Mouse (Mus musculus) heart, embryonic 12.5 days (tissue): Measurements from ENCODE around the gene Uri1. TPM values are rescaled to one million over a fixed set of nuclear protein-coding genes. Genes with fewer than 3 reads are reported as not detected.

Experiments
- ATAC-seq: fragments of 200-750 bp; cut with Nextera tagmentation; 2 replicates; pipeline ENCODE4 v1.8.0; 2017; ENCODE audit warnings: moderate TSS enrichment, moderate library complexity; ENCODE audit not compliant: insufficient number of reproducible peaks, low FRiP score
- H3K27ac ChIP-seq: fragments of 300-500 bp; sonication (generic); 2 replicates; pipeline ENCODE4 v1.5.1; 2016; ENCODE audit warnings: mild to moderate bottlenecking, moderate library complexity; ENCODE audit not compliant: poor library complexity, severe bottlenecking
- H3K27me3 ChIP-seq: fragments of 300-500 bp; sonication (generic); replicated peaks from 2 replicates; pipeline ENCODE4 v1.6.1; 2016; ENCODE audit warnings: mild to moderate bottlenecking, moderate library complexity
- H3K36me3 ChIP-seq: fragments of 300-500 bp; sonication (generic); 2 replicates; pipeline ENCODE4 v1.6.1; 2016; ENCODE audit warnings: mild to moderate bottlenecking, moderate library complexity
- H3K4me1 ChIP-seq: fragments of 300-500 bp; sonication (generic); replicated peaks from 2 replicates; pipeline ENCODE4 v1.6.1; 2016; ENCODE audit warnings: mild to moderate bottlenecking
- H3K4me2 ChIP-seq: fragments of 300-500 bp; sonication (generic); 2 replicates; pipeline ENCODE4 v1.6.1; 2016; ENCODE audit warnings: mild to moderate bottlenecking, moderate library complexity
- H3K4me3 ChIP-seq: fragments of 300-500 bp; sonication (generic); 2 replicates; pipeline ENCODE4 v1.5.1; 2016; ENCODE audit warnings: mild to moderate bottlenecking
- H3K9ac ChIP-seq: fragments of 300-500 bp; sonication (generic); 2 replicates; pipeline ENCODE4 v1.6.1; 2016; ENCODE audit warnings: mild to moderate bottlenecking, moderate library complexity
- H3K9me3 ChIP-seq: fragments of 300-500 bp; sonication (generic); replicated peaks from 2 replicates; pipeline ENCODE4 v1.6.1; 2016; ENCODE audit warnings: mild to moderate bottlenecking, moderate library complexity
- WGBS: fragments of 180-500 bp; shearing (Covaris S2); methylation state at CpG from one replicate; pipeline ENCODE4 v1.1.7; 2016; 5-methylcytosine and 5-hydroxymethylcytosine counted together
- polyA plus RNA-seq: library from polyadenylated mRNA; unstranded; fragments of >200 nt; fragmentation: Nextera tagmentation; extraction: Ambion mirVana; gene quantifications from 2 replicates; pipeline ENCODE4 v1.2.1, GENCODE M21; 2016

Uri1 gene
- polyA plus RNA-seq: 43.5 and 44.2 TPM in 2 replicates

DNA sequence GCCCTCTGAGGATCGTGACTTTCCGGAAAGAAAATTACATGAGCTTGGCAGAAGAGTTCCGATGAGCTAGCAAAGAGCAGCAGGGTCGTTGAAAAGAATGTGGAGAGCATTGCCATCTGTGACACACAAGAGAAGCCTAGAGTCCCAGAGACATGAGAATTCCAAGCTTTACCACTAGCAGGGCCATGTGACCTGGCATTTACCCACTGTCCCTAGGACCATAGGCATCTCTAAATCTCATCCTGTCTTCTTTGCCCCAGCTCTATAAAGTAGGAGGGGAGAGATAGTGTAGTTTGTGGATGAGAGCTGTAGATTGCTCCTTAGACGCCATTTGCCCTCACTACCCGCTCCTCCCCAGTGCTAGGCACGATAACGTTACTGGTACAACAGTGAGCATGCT is at the start of gene Uri1:
TSS of gene Uri1 (minus strand) at position 101 of the 400 bp plus-strand sequence.
- H3K27me3 ChIP-seq: no peaks in the 10 kb centered on the region
- no peak within 1 kb of the TSS for H3K27ac ChIP-seq
- H3K4me2 ChIP-seq: no peak within 1 kb of the TSS
- H3K4me3 ChIP-seq: no peak within 1 kb of the TSS
- H3K4me1 ChIP-seq: no peaks in the 10 kb centered on the region
- H3K9me3 ChIP-seq: no peaks in the 10 kb centered on the region
- H3K9ac ChIP-seq: no peak within 1 kb of the TSS
- 86% methylated on average over 8 of the region's 8 CpGs for WGBS
- ATAC-seq: no peak
- no peaks in the 10 kb centered on the region for H3K36me3 ChIP-seq

GRCm38 (mm10) chr7:38071065-38071464 is 47.7 kb upstream of the Uri1 start:
- WGBS: 65% methylated on average over 5 of the region's 5 CpGs
- Histone ChIP-seq H3K27ac (no peak overlapping the region), H3K4me2 (no peak overlapping the region), H3K27me3 (peaks cover 2% of the 10 kb centered on the region; the same call in 1 of the 2 replicates), H3K9me3 (no peaks in the 10 kb centered on the region), H3K9ac (no peak overlapping the region), H3K4me1 (peaks cover 7% of the 10 kb centered on the region), H3K36me3 (no peaks in the 10 kb centered on the region), H3K4me3 (no peak overlapping the region)
- no peak for ATAC-seq

DNA sequence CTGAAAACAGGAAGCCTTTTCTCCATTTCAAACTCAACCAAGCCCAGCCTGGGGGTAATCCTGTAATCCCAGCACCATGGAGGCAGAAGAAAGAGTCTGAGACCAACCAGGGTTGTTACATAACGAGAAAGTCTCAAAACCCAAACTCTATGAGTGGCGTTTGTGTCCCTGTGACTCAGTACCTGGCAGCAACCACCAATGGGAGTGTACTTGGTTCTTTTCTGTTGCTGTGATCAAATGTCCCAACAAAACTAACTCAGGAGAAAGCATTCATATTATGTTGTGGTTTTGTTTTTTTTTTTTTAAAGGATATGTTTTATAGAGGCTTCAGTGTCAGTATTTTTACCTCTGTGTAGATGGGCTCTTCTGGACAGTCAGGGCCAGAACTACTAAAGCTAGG is 47.3 kb upstream of the Uri1 start:
- no peak for ATAC-seq
- WGBS: 47% methylated on average over 2 of the region's 2 CpGs
- Histone ChIP-seq H3K9ac (no peak overlapping the region), H3K9me3 (no peaks in the 10 kb centered on the region), H3K4me1 (peaks cover 5% of the 10 kb centered on the region), H3K4me2 (no peak overlapping the region), H3K27me3 (peaks cover 2% of the 10 kb centered on the region; the same call in 1 of the 2 replicates), H3K4me3 (no peak overlapping the region), H3K27ac (no peak overlapping the region), H3K36me3 (no peaks in the 10 kb centered on the region)

DNA sequence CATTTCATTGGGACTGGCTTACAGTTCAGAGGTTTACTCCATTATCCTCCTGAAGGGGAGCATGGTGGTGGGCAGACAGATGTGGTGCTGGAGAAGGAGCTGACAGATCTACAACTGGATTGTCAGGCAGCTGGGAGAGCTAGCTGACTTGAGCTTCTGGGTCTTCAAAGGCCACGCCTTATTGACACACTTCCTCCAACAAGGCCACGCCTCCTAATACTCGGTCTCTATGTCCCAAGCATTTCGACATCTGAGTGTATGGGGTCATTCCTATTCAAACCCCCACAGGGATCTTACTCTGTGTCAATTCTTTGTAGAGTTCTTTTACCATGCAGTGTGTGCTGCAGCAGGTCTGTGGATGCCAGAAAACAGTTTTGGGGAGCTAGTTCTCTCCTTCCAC is 41.1 kb upstream of the Uri1 start:
- WGBS: 49% methylated on average over 4 of the region's 4 CpGs
- Histone ChIP-seq H3K4me2 (no peak overlapping the region), H3K36me3 (no peaks in the 10 kb centered on the region), H3K9me3 (no peaks in the 10 kb centered on the region), H3K9ac (no peak overlapping the region), H3K4me1 (peaks cover 9% of the 10 kb centered on the region), H3K4me3 (no peak overlapping the region), H3K27ac (no peak overlapping the region), H3K27me3 (no peaks in the 10 kb centered on the region)
- no peak for ATAC-seq

GRCm38 (mm10) chr7:38061060-38061970 is 38.0 kb upstream of the Uri1 start:
- 2% methylated on average over 54 of the region's 57 CpGs for WGBS
- Histone ChIP-seq H3K9ac (peak overlapping the region; percentile 68), H3K27ac (no peak overlapping the region), H3K27me3 (no peaks in the 10 kb centered on the region), H3K4me2 (peak overlapping the region; percentile 78), H3K36me3 (no peaks in the 10 kb centered on the region), H3K4me3 (peak overlapping the region; percentile 55), H3K4me1 (peaks cover 22% of the 10 kb centered on the region), H3K9me3 (no peaks in the 10 kb centered on the region)
- ATAC-seq: peak; percentile 86

GRCm38 (mm10) chr7:38059636-38060330 is 36.4 kb upstream of the Uri1 start:
- 68% methylated on average over 8 of the region's 8 CpGs for WGBS
- H3K9ac ChIP-seq: no peak overlapping the region

GRCm38 (mm10) chr7:38059096-38059495 is 35.7 kb upstream of the Uri1 start:
- H3K27ac ChIP-seq: no peak overlapping the region
- no peaks in the 10 kb centered on the region for H3K36me3 ChIP-seq
- no peak for ATAC-seq
- H3K4me2 ChIP-seq: peak overlapping the region; percentile 2; the same call in 1 of the 2 replicates
- no peaks in the 10 kb centered on the region for H3K27me3 ChIP-seq
- 0 out of 2 replicates have a peak overlapping the region, but pooled peaks have one; percentile 6 for H3K9ac ChIP-seq
- no peaks in the 10 kb centered on the region for H3K9me3 ChIP-seq
- WGBS: 32% methylated on average over 7 of the region's 7 CpGs
- H3K4me3 ChIP-seq: no peak overlapping the region
- peaks cover 22% of the 10 kb centered on the region for H3K4me1 ChIP-seq

More at GRCm38 (mm10) chr7:38059636-38060330, 36.4 kb upstream of the Uri1 start:
- H3K36me3 ChIP-seq: no peaks in the 10 kb centered on the region
- ATAC-seq: no peak
- H3K4me2 ChIP-seq: no peak overlapping the region
- peaks cover 22% of the 10 kb centered on the region for H3K4me1 ChIP-seq
- no peak overlapping the region for H3K27ac ChIP-seq
- no peaks in the 10 kb centered on the region for H3K27me3 ChIP-seq
- H3K9me3 ChIP-seq: no peaks in the 10 kb centered on the region
- H3K4me3 ChIP-seq: no peak overlapping the region

- Histone ChIP-seq H3K4me3 (no peak overlapping the region), H3K9ac (no peak overlapping the region), H3K4me1 (peaks cover 22% of the 10 kb centered on the region), H3K36me3 (no peaks in the 10 kb centered on the region), H3K27ac (no peak overlapping the region), H3K9me3 (no peaks in the 10 kb centered on the region), H3K4me2 (no peak overlapping the region), H3K27me3 (no peaks in the 10 kb centered on the region)
- ATAC-seq: no peak
- WGBS: 72% methylated on average over 2 of the region's 2 CpGs
Measured at GRCm38 (mm10) chr7:38055996-38056395, 32.6 kb upstream of the Uri1 start.

- H3K4me2 ChIP-seq: no peak overlapping the region
- no peak overlapping the region for H3K4me3 ChIP-seq
- no peak overlapping the region for H3K9ac ChIP-seq
- H3K27me3 ChIP-seq: no peaks in the 10 kb centered on the region
- H3K4me1 ChIP-seq: peaks cover 11% of the 10 kb centered on the region
- H3K36me3 ChIP-seq: no peaks in the 10 kb centered on the region
- no peak overlapping the region for H3K27ac ChIP-seq
- H3K9me3 ChIP-seq: no peaks in the 10 kb centered on the region
- no peak for ATAC-seq
- 85% methylated on average over 9 of the region's 9 CpGs for WGBS
Measured at GRCm38 (mm10) chr7:38054246-38054645, 30.9 kb upstream of the Uri1 start.

- Histone ChIP-seq H3K4me1 (no peaks in the 10 kb centered on the region), H3K4me3 (no peak overlapping the region), H3K4me2 (no peak overlapping the region), H3K9ac (no peak overlapping the region), H3K27ac (no peak overlapping the region), H3K36me3 (no peaks in the 10 kb centered on the region), H3K27me3 (no peaks in the 10 kb centered on the region), H3K9me3 (peaks cover 3% of the 10 kb centered on the region; the same call in 1 of the 2 replicates)
- ATAC-seq: no peak
- WGBS: 73% methylated on average over 5 of the region's 5 CpGs
Measured at GRCm38 (mm10) chr7:38047229-38047628, 23.9 kb upstream of the Uri1 start.

GRCm38 (mm10) chr7:38041244-38041643 is 17.9 kb upstream of the Uri1 start:
- Histone ChIP-seq H3K4me2 (no peak overlapping the region), H3K36me3 (no peaks in the 10 kb centered on the region), H3K4me3 (no peak overlapping the region), H3K27me3 (no peaks in the 10 kb centered on the region), H3K9me3 (peaks cover 3% of the 10 kb centered on the region; the same call in 1 of the 2 replicates), H3K9ac (no peak overlapping the region), H3K4me1 (no peaks in the 10 kb centered on the region), H3K27ac (no peak overlapping the region)
- 86% methylated on average over 3 of the region's 3 CpGs for WGBS
- no peak for ATAC-seq
